Mouse (Mus musculus) kidney, postnatal 0 days (tissue): ENCODE measurements around the gene Pjvk. TPM values are rescaled to one million over a fixed set of nuclear protein-coding genes. Genes with fewer than 3 reads are reported as not detected.

Experiments
- ATAC-seq: fragments of 200-750 bp; cut with Nextera tagmentation; replicated peaks from 2 replicates; pipeline ENCODE4 v1.8.0; 2017; ENCODE audit warnings: low read depth, moderate number of reproducible peaks, moderate TSS enrichment, moderate library complexity; ENCODE audit not compliant: low FRiP score
- DNase-seq: peaks from one replicate; pipeline ENCODE4 v3.0.0-alpha.2; 2016; ENCODE audit warnings: low spot score
- H3K27ac ChIP-seq: fragments of 300-500 bp; sonication (generic); 2 replicates; pipeline ENCODE4 v1.5.1; 2014; ENCODE audit warnings: mild to moderate bottlenecking
- H3K27me3 ChIP-seq: fragments of 300-500 bp; sonication (generic); 2 replicates; pipeline ENCODE4 v1.6.1; 2014; ENCODE audit warnings: low read length, mixed read lengths; ENCODE audit not compliant: insufficient read depth
- H3K36me3 ChIP-seq: fragments of 300-500 bp; sonication (generic); 2 replicates; pipeline ENCODE4 v1.6.1; 2014; ENCODE audit warnings: low read length, mixed read lengths; ENCODE audit not compliant: insufficient read depth
- H3K4me1 ChIP-seq: fragments of 300-500 bp; sonication (generic); replicated peaks from 2 replicates; pipeline ENCODE4 v1.6.1; 2014; ENCODE audit warnings: antibody characterized with exemption, low read length, mixed read lengths; ENCODE audit not compliant: insufficient read depth
- H3K4me2 ChIP-seq: fragments of 300-500 bp; sonication (generic); 2 replicates; pipeline ENCODE4 v1.6.1; 2014; ENCODE audit warnings: mild to moderate bottlenecking, low read length, moderate library complexity, mixed read lengths
- H3K4me3 ChIP-seq: fragments of 300-500 bp; sonication (generic); replicated peaks from 2 replicates; pipeline ENCODE4 v1.5.1; 2014; ENCODE audit warnings: low read depth, low read length
- H3K9ac ChIP-seq: fragments of 300-500 bp; sonication (generic); 2 replicates; pipeline ENCODE4 v1.6.1; 2014; ENCODE audit warnings: low read depth, low read length
- H3K9me3 ChIP-seq: fragments of 300-500 bp; sonication (generic); replicated peaks from 2 replicates; pipeline ENCODE4 v1.6.1; 2016; ENCODE audit warnings: low read length, inconsistent platforms, mixed read lengths
- CTCF ChIP-seq: IDR thresholded peaks from 2 replicates; pipeline ENCODE4 v1.5.1; 2016; ENCODE audit warnings: antibody characterized with exemption, low read depth, mild to moderate bottlenecking, moderate library complexity
- WGBS: fragments of 180-500 bp; shearing (Covaris S2); extraction: QIAGEN DNeasy Blood & Tissue Kit; methylation state at CpG from one replicate; pipeline ENCODE4 v1.1.7; 2014; 5-methylcytosine and 5-hydroxymethylcytosine counted together
- polyA plus RNA-seq: library from polyadenylated mRNA; unstranded; fragments of >200 nt; fragmentation: Nextera tagmentation; extraction: Ambion mirVana; gene quantifications from 2 replicates; pipeline ENCODE4 v1.2.1, GENCODE M21; 2015

Pjvk gene
- polyA plus RNA-seq, 1 experiment from 2014 or later: 2.9 TPM

- Histone ChIP-seq H3K4me3 (peak overlapping the region; percentile 83), H3K36me3 (0 out of 2 replicates have a peak, but pooled peaks cover 3% of the 10 kb centered on the region), H3K4me2 (peak overlapping the region; percentile 60), H3K9me3 (no peaks in the 10 kb centered on the region), H3K27ac (0 out of 2 replicates have a peak overlapping the region, but pooled peaks have one; percentile 27), H3K9ac (0 out of 2 replicates have a peak overlapping the region, but pooled peaks have one; percentile 88), H3K4me1 (peaks cover 10% of the 10 kb centered on the region; the same call in 1 of the 2 replicates), H3K27me3 (no peaks in the 10 kb centered on the region)
- TF ChIP-seq CTCF: no peak
- ATAC-seq (no peak), DNase-seq (peak; percentile 40)
- WGBS: 31% methylated on average over 13 of the region's 13 CpGs
Measured at GRCm38 (mm10) chr2:76676401-76677226, 28.3 kb downstream of the Pjvk start.

GRCm38 (mm10) chr2:76682301-76682700 lies 34.0 kb downstream of the Pjvk start:
- Histone ChIP-seq H3K36me3 (peaks cover 48% of the 10 kb centered on the region), H3K27ac (no peak overlapping the region), H3K4me1 (no peaks in the 10 kb centered on the region), H3K27me3 (no peaks in the 10 kb centered on the region), H3K4me2 (no peak overlapping the region), H3K9me3 (no peaks in the 10 kb centered on the region), H3K9ac (no peak overlapping the region), H3K4me3 (no peak overlapping the region)
- 84% methylated on average over 8 of the region's 8 CpGs for WGBS
- no peak for DNase-seq
- no peak for TF ChIP-seq CTCF
- no peak for ATAC-seq

- DNase-seq (no peak), ATAC-seq (no peak)
- Histone ChIP-seq H3K27ac (no peak overlapping the region), H3K4me1 (no peaks in the 10 kb centered on the region), H3K9me3 (no peaks in the 10 kb centered on the region), H3K4me2 (no peak overlapping the region), H3K4me3 (no peak overlapping the region), H3K27me3 (no peaks in the 10 kb centered on the region), H3K36me3 (peaks cover 52% of the 10 kb centered on the region), H3K9ac (no peak overlapping the region)
- no peak for TF ChIP-seq CTCF
- 77% methylated on average over 3 of the region's 3 CpGs for WGBS
Measured at GRCm38 (mm10) chr2:76686986-76687385, 38.7 kb downstream of the Pjvk start.

- H3K9ac ChIP-seq: no peak overlapping the region
- no peak overlapping the region for H3K27ac ChIP-seq
- H3K9me3 ChIP-seq: no peaks in the 10 kb centered on the region
- no peaks in the 10 kb centered on the region for H3K27me3 ChIP-seq
- 68% methylated on average over 3 of the region's 3 CpGs for WGBS
- peaks cover 47% of the 10 kb centered on the region for H3K36me3 ChIP-seq
- no peaks in the 10 kb centered on the region for H3K4me1 ChIP-seq
- H3K4me2 ChIP-seq: no peak overlapping the region
- DNase-seq (no peak), ATAC-seq (no peak)
- no peak overlapping the region for H3K4me3 ChIP-seq
- no peak for TF ChIP-seq CTCF
Measured at GRCm38 (mm10) chr2:76687608-76688007, 39.3 kb downstream of the Pjvk start.

DNA sequence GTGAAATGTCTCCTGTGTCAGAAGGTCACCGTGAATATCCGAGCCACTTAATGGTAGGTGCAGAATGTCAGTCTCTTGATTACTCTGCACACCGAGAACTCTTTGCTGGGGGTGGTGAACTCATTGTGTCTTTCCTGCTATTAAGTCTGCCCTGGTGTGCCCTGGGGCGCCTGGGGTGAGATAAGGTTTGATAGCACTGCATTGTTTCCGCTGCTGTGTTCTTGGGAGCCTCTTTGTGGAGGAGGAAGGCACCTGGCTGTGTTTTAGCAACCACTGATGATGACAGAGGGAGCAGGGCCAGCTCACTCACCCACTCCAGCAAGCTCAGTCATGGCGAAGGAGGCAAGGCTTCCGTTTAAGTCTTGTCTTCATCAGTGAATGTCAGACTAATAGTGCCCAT lies 39.9 kb downstream of the Pjvk start:
- H3K36me3 ChIP-seq: peaks cover 47% of the 10 kb centered on the region
- TF ChIP-seq CTCF: no peak
- H3K4me2 ChIP-seq: no peak overlapping the region
- no peak overlapping the region for H3K9ac ChIP-seq
- H3K4me3 ChIP-seq: no peak overlapping the region
- ATAC-seq (no peak), DNase-seq (no peak)
- no peaks in the 10 kb centered on the region for H3K27me3 ChIP-seq
- 51% methylated on average over 7 of the region's 7 CpGs for WGBS
- no peak overlapping the region for H3K27ac ChIP-seq
- H3K9me3 ChIP-seq: no peaks in the 10 kb centered on the region
- H3K4me1 ChIP-seq: no peaks in the 10 kb centered on the region

DNA sequence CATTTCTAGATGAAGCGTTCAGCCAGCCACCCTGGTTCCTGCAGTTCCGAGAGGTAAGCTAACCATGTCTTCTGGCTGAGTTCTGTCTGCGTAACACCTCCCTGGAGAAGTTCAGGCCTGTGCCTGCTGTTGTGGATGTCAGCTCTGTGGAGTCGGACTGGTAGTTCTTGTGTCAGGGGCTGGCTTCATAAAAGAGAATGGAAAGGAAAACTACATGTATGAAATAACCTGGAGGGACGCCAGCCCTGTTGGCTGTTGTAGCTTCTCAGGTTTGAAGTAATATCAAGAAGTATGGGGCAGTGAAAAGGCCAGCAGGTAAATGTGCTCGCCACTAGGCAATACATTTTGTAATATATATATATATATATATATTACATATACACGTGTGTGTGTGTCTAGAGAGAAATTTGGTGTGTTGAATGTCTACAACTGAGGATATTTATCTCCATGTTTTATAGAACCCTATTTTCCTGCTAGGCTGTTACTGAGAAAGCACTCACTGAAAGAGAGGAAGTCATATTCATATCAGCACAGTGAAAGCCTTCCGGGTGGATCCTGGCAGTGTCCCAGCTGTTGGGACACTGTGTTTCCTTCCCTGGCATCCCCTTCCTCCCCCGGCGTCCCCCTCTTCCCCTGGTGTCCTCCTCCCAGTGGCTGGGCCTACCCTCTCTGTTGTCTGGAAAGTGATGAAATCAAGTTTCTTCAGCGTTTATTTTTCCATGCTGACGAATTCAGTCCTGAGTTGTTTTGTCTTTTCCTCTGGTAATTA lies 42.3 kb downstream of the Pjvk start:
- ATAC-seq (no peak), DNase-seq (peak; percentile 44)
- WGBS: 77% methylated on average over 12 of the region's 12 CpGs
- H3K9ac ChIP-seq: no peak overlapping the region
- no peaks in the 10 kb centered on the region for H3K9me3 ChIP-seq
- no peak overlapping the region for H3K27ac ChIP-seq
- no peaks in the 10 kb centered on the region for H3K4me1 ChIP-seq
- no peak overlapping the region for H3K4me3 ChIP-seq
- H3K36me3 ChIP-seq: peaks cover 49% of the 10 kb centered on the region
- no peak overlapping the region for H3K4me2 ChIP-seq
- H3K27me3 ChIP-seq: no peaks in the 10 kb centered on the region
- no peak for TF ChIP-seq CTCF
